Mouse (Mus musculus) midbrain, embryonic 13.5 days (tissue): ENCODE data around the gene Ss18l1. TPM values are rescaled to one million over a fixed set of nuclear protein-coding genes. Genes with fewer than 3 reads are reported as not detected.

Source experiments
- ATAC-seq: fragments of 200-750 bp; cut with Nextera tagmentation; 2 replicates; pipeline ENCODE4 v1.8.0; 2017; ENCODE audit warnings: mild to moderate bottlenecking, moderate TSS enrichment, moderate library complexity
- H3K27ac ChIP-seq: fragments of 300-500 bp; sonication (generic); 2 replicates; pipeline ENCODE4 v1.5.1; 2015; ENCODE audit warnings: inconsistent platforms, mild to moderate bottlenecking, moderate library complexity
- H3K27me3 ChIP-seq: fragments of 300-500 bp; sonication (generic); 2 replicates; pipeline ENCODE4 v1.6.1; 2015; ENCODE audit warnings: mild to moderate bottlenecking, inconsistent platforms
- H3K36me3 ChIP-seq: fragments of 300-500 bp; sonication (generic); 2 replicates; pipeline ENCODE4 v1.6.1; 2015; ENCODE audit warnings: mild to moderate bottlenecking, inconsistent platforms
- H3K4me1 ChIP-seq: fragments of 300-500 bp; sonication (generic); replicated peaks from 2 replicates; pipeline ENCODE4 v1.6.1; 2015; ENCODE audit warnings: inconsistent platforms
- H3K4me2 ChIP-seq: fragments of 300-500 bp; sonication (generic); replicated peaks from 2 replicates; pipeline ENCODE4 v1.6.1; 2015; ENCODE audit warnings: moderate library complexity, mild to moderate bottlenecking, inconsistent platforms
- H3K4me3 ChIP-seq: fragments of 300-500 bp; sonication (generic); replicated peaks from 2 replicates; pipeline ENCODE4 v1.5.1; 2015; ENCODE audit warnings: mild to moderate bottlenecking, inconsistent platforms
- H3K9ac ChIP-seq: fragments of 300-500 bp; sonication (generic); replicated peaks from 2 replicates; pipeline ENCODE4 v1.6.1; 2015; ENCODE audit warnings: mild to moderate bottlenecking, inconsistent platforms
- H3K9me3 ChIP-seq: fragments of 300-500 bp; sonication (generic); 2 replicates; pipeline ENCODE4 v1.6.1; 2016; ENCODE audit warnings: mild to moderate bottlenecking, inconsistent platforms
- WGBS: fragments of 180-500 bp; shearing (Covaris S2); methylation state at CpG from one replicate; pipeline ENCODE4 v1.1.7; 2015; 5-methylcytosine and 5-hydroxymethylcytosine counted together
- polyA plus RNA-seq: library from polyadenylated mRNA; unstranded; fragments of >200 nt; fragmentation: Nextera tagmentation; extraction: Ambion mirVana; gene quantifications from 2 replicates; pipeline ENCODE4 v1.2.1, GENCODE M21; 2015

The Ss18l1 gene
- polyA plus RNA-seq, 1 experiment from 2014 or later = 51.2 TPM

DNA sequence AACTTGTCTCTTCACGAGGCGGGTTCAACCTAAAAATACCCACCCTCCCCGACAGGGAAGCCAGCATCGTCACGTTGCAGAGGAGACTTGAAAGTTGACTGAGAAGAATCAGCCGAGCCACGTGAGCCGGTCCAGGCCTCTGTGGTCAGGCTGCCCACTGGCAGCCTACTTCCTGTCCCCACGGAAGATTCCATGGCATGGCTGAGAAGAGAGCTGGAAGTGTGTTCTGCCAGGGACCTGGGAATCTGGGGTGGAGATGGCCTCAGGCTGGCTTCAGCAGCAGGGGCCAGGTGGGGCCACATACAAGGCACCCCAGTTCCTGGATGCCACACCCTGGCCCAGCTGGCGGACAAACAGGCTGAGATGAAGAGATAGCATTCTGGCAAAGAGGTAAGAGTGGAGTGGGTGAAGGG is 73.8 kb downstream of the Ss18l1 start:
- Histone ChIP-seq H3K4me2 (no peak overlapping the region), H3K27me3 (no peaks in the 10 kb centered on the region), H3K27ac (no peak overlapping the region), H3K36me3 (no peaks in the 10 kb centered on the region), H3K9ac (no peak overlapping the region), H3K9me3 (no peaks in the 10 kb centered on the region), H3K4me1 (peaks cover 64% of the 10 kb centered on the region), H3K4me3 (no peak overlapping the region)
- 84% methylated on average over 10 of the region's 10 CpGs for WGBS
- ATAC-seq = no peak

DNA sequence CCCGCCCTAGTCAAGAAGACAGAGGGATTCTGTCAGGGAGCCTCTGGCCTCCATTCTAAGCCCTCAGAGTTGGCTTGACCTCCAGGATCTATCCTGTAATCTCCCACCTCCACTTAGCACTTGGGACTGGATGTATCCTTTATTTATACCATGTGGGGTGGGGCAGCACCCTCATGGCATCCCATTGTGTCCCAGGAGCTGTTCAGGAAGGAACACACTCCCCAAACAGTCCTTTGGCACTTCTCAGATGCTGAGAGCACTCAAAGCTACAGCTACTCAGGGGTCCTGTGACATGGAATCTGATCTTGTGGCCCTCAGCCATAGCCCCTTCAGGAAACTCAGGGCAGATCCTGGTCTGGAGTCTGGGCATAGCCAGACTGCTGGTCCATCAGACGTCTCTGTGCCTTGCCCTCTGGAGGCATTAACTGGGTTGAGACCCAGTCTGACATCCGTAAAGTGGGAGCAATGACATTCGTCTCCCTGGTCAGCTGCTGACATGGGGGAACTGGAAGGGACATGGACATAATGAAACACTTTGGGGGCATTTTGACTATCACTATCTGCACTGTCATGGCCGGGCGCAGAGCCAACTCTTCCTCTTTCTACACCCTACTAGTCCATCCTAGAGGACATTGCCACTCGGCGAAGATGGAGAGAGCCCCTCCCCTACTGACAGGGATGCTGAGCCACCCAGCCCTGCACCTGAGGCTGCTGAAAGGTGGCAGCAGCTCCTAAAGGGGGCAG is 74.6 kb downstream of the Ss18l1 start:
- peak overlapping the region; percentile 98; the same call in 1 of the 2 replicates for H3K4me2 ChIP-seq
- H3K4me3 ChIP-seq = no peak overlapping the region
- H3K36me3 ChIP-seq = no peaks in the 10 kb centered on the region
- H3K27ac ChIP-seq = peak overlapping the region; percentile 90
- H3K9me3 ChIP-seq = no peaks in the 10 kb centered on the region
- H3K9ac ChIP-seq = peak overlapping the region; percentile 49; the same call in 1 of the 2 replicates
- no peak for ATAC-seq
- peaks cover 64% of the 10 kb centered on the region for H3K4me1 ChIP-seq
- 67% methylated on average over 8 of the region's 8 CpGs for WGBS
- no peaks in the 10 kb centered on the region for H3K27me3 ChIP-seq

DNA sequence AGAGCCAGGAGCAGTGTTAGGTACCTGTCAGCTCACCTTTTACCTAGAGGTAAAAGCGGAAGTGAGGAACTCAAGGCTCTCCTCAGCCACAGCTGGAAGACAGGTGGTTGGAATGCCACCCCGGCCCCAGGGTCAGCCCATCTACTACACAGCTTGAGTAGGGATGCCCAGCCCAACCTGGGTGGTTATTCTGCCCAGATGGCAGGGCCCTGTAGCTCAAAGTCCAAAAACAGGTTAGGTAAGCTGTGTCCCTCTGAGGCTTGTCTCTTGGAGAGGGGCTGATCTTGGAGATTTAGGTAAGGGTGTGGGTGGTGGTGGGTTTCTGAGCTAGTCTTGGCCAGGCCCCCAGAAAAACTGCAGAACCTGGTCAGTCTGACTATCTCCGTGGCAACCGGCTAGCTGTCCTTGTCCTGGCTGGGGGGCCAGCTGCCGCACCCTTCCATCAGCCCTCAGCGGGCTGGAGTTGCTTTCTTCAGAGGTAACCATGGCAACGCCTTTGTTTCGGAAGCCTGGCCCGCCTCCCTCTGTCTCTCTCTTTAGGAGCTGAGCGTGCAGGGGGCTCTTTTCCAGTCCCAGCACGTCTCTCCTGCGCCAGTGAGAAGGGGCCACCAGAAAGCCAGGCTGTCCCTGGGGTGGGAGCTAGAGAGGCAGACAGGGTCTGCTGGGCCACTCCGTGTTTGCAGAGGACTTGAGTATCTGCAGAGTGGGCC is 75.3 kb downstream of the Ss18l1 start:
- H3K4me2 ChIP-seq = peak overlapping the region; percentile 98
- no peaks in the 10 kb centered on the region for H3K36me3 ChIP-seq
- no peaks in the 10 kb centered on the region for H3K9me3 ChIP-seq
- peak; percentile 59 for ATAC-seq
- WGBS = 9% methylated on average over 13 of the region's 13 CpGs
- H3K9ac ChIP-seq = peak overlapping the region; percentile 49
- no peaks in the 10 kb centered on the region for H3K27me3 ChIP-seq
- H3K27ac ChIP-seq = peak overlapping the region; percentile 90
- no peak overlapping the region for H3K4me3 ChIP-seq
- H3K4me1 ChIP-seq = peaks cover 64% of the 10 kb centered on the region

DNA sequence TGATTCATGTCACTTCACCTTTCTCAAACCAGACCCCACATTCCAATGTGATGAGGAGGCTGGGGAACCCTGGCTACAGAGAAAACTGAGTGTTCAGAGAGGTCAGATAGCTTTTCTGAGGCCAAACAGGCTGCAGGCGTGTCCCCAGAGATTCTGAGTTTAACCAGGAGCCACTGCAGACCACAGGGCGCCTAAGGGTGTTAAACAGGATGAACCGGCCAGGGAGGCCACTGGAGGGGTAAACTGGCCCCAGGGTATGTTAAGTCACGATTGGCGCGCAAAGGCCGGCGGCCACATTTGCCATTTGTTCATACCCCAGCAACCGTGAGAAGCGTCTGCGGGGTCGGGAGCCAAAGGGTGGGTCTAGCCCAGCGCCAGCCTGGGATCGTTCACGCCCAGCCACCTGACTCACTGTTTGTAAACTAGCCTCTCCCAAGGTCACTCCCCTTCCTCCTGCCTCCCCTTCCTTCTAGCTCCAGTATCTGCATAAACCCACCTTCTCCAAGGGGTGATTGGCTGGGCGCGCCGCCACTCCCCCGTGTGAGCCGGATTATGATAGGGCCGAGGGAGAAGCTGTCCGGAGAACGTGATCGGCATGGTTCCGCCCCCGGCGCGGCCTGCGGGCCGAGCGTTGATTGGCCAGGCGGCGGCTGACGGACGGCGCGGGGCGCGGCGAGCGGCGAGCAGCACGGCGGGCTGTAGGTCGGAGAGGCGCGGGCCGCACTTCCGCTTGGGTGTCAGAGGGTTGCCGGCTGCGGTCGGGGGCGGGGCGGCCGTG is 76.5 kb downstream of the Ss18l1 start, which contains the start of gene Osbpl2:
Osbpl2 (plus strand) TSS at position 646 of the 778 bp plus-strand sequence.
- Histone ChIP-seq H3K9me3 (no peaks in the 10 kb centered on the region), H3K27me3 (no peaks in the 10 kb centered on the region), H3K27ac (peak within 1 kb of the TSS; percentile 90), H3K36me3 (peaks cover 7% of the 10 kb centered on the region; the same call in 1 of the 2 replicates), H3K9ac (peak within 1 kb of the TSS; percentile 92), H3K4me3 (peak within 1 kb of the TSS; percentile 92), H3K4me1 (peaks cover 64% of the 10 kb centered on the region), H3K4me2 (peak within 1 kb of the TSS; percentile 98)
- WGBS = 0% methylated on average over 53 of the region's 55 CpGs
- peak; percentile 97 for ATAC-seq

Other genes starting within 250 kb of the Ss18l1 start
- 4.1 and 4.5 TPM in 2 replicates for gene Taf4, start 65.9 kb upstream of the Ss18l1 start, polyA plus RNA-seq
- 20.9 and 24.8 TPM in 2 replicates for gene Lsm14b, start 17.5 kb upstream of the Ss18l1 start, polyA plus RNA-seq
- gene Psma7, start 76 bp upstream of the Ss18l1 start, polyA plus RNA-seq = 676 and 705 TPM in 2 replicates
- gene Mtg2, start 28.1 kb downstream of the Ss18l1 start, polyA plus RNA-seq = 37.1 and 37.3 TPM in 2 replicates
- 4.4 and 5.1 TPM in 2 replicates for gene Hrh3, start 62.0 kb downstream of the Ss18l1 start, polyA plus RNA-seq
- 60.6 and 66.1 TPM in 2 replicates for gene Osbpl2, start 76.8 kb downstream of the Ss18l1 start, polyA plus RNA-seq
- gene Adrm1, start 129.0 kb downstream of the Ss18l1 start, polyA plus RNA-seq = 213 TPM in 2 replicates
- gene Lama5, start 183.3 kb downstream of the Ss18l1 start, polyA plus RNA-seq = 1.4 and 1.7 TPM in 2 replicates
- 418 and 448 TPM in 2 replicates for gene Rps21, start 214.9 kb downstream of the Ss18l1 start, polyA plus RNA-seq
- gene Cables2, start 231.0 kb downstream of the Ss18l1 start, polyA plus RNA-seq = 18.2 and 21.6 TPM in 2 replicates
- not detected in 2 replicates for gene Rbbp8nl, start 247.4 kb downstream of the Ss18l1 start, polyA plus RNA-seq